Mouse (Mus musculus) liver, postnatal 0 days (tissue): Measurements from ENCODE around the gene Zfp653. TPM values are rescaled to one million over a fixed set of nuclear protein-coding genes. Genes with fewer than 3 reads are reported as not detected.

ENCODE experiments used
- ATAC-seq: fragments of 200-750 bp; cut with Nextera tagmentation; 2 replicates; pipeline ENCODE4 v1.8.0; 2017; ENCODE audit warnings: mild to moderate bottlenecking, moderate library complexity
- DNase-seq: peaks from one replicate; pipeline ENCODE4 v3.0.0-alpha.2; 2016
- H3K27ac ChIP-seq: fragments of 300-500 bp; sonication (generic); 2 replicates; pipeline ENCODE4 v1.5.1; 2014; ENCODE audit warnings: antibody characterized with exemption, moderate library complexity, mild to moderate bottlenecking, low read depth
- H3K27me3 ChIP-seq: fragments of 300-500 bp; sonication (generic); 2 replicates; pipeline ENCODE4 v1.6.1; 2014; ENCODE audit warnings: low read length, control low read depth, mixed read lengths; ENCODE audit not compliant: insufficient read depth
- H3K36me3 ChIP-seq: fragments of 300-500 bp; sonication (generic); replicated peaks from 2 replicates; pipeline ENCODE4 v1.6.1; 2014; ENCODE audit warnings: mild to moderate bottlenecking, control low read depth, low read length, moderate library complexity, mixed read lengths; ENCODE audit not compliant: insufficient read depth
- H3K4me1 ChIP-seq: fragments of 300-500 bp; sonication (generic); 2 replicates; pipeline ENCODE4 v1.6.1; 2014; ENCODE audit warnings: antibody characterized with exemption, mild to moderate bottlenecking, control low read depth; ENCODE audit not compliant: insufficient read depth
- H3K4me2 ChIP-seq: fragments of 300-500 bp; sonication (generic); 2 replicates; pipeline ENCODE4 v1.6.1; 2014; ENCODE audit warnings: low read depth, mild to moderate bottlenecking, low read length, moderate library complexity, mixed read lengths
- H3K4me3 ChIP-seq: fragments of 300-500 bp; sonication (generic); 2 replicates; pipeline ENCODE4 v1.5.1; 2014; ENCODE audit warnings: low read depth, low read length
- H3K9ac ChIP-seq: fragments of 300-500 bp; sonication (generic); replicated peaks from 2 replicates; pipeline ENCODE4 v1.6.1; 2014; ENCODE audit warnings: mild to moderate bottlenecking, moderate library complexity
- H3K9me3 ChIP-seq: fragments of 300-500 bp; sonication (generic); 2 replicates; pipeline ENCODE4 v1.6.1; 2016; ENCODE audit warnings: mild to moderate bottlenecking, control low read depth, low read length, mixed read lengths
- CTCF ChIP-seq: sonication (generic); IDR thresholded peaks from 2 replicates; pipeline ENCODE4 v1.5.1; 2016; ENCODE audit warnings: antibody characterized with exemption, low read depth
- EP300 ChIP-seq: IDR thresholded peaks from 2 replicates; pipeline ENCODE4 v1.6.1; 2016; ENCODE audit warnings: antibody characterized with exemption, low read depth, mild to moderate bottlenecking
- WGBS: fragments of 180-500 bp; shearing (Covaris S2); extraction: QIAGEN DNeasy Blood & Tissue Kit; methylation state at CpG from one replicate; pipeline ENCODE4 v1.1.7; 2014; ENCODE audit not compliant: insufficient replicate concordance; 5-methylcytosine and 5-hydroxymethylcytosine counted together
- polyA plus RNA-seq: library from polyadenylated mRNA; unstranded; fragments of >200 nt; fragmentation: Nextera tagmentation; extraction: Ambion mirVana; gene quantifications from 2 replicates; pipeline ENCODE4 v1.2.1, GENCODE M21; 2015

Zfp653 gene
- 2.6 and 3.1 TPM in 2 replicates for polyA plus RNA-seq

DNA sequence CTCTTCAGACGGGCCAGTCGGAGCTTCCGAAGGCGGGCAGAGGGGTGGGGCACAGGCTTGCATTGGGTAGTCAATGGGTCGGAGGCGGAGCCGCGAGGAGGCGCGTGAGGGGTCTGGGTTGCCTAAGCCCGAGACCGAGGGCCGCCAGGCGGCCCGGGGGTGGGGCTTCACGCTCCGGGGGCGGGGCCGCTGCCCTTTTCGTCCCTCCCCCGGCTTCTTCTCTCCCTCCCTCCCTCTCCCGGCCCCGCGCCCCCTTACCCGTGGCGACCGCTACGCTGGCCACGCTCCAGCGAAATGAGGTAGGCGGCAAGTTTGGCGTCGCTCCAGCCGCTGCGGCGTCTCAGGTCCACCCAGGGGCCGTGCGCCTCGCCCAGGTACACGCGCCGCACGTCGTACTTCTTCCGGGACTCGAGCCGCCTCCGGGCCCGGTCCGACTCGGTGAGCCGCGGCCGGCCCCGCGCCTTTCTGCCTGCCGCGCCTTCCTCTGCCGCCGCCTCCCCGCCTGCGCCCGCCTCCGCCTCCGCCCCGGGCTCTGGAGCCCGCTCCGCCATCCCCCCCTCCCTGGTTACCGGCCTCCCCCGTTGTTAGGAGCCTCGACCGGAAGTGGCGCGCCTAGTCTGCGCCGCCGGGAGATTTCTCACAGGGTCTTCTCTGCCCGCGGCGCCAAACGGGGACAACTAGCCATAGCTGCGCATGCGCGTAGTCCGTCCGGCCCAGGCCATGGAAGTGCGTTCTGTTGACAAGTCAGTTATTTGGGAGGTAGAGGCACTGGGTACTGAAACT is at the start of gene Zfp653, which contains the start of gene Gm49318:
TSS of gene Zfp653 (minus strand) at position 586 of the 783 bp plus-strand sequence.
TSS of gene Gm49318 (minus strand) at position 469 of the 783 bp plus-strand sequence.
- TF ChIP-seq EP300 (no peak), CTCF (peak; percentile 27; the same call in 1 of the 2 replicates)
- Histone ChIP-seq H3K4me2 (peak within 1 kb of the TSS; percentile 72), H3K4me3 (peak within 1 kb of the TSS; percentile 95), H3K36me3 (peaks cover 17% of the 10 kb centered on the region), H3K4me1 (peaks cover 13% of the 10 kb centered on the region), H3K27me3 (no peaks in the 10 kb centered on the region), H3K9me3 (no peaks in the 10 kb centered on the region), H3K27ac (peak within 1 kb of the TSS; percentile 95), H3K9ac (peak within 1 kb of the TSS; percentile 92)
- peak; percentile 92 for ATAC-seq
- DNase-seq = peak; percentile 97
- under 1% methylated on average over 68 of the region's 87 CpGs for WGBS

DNA sequence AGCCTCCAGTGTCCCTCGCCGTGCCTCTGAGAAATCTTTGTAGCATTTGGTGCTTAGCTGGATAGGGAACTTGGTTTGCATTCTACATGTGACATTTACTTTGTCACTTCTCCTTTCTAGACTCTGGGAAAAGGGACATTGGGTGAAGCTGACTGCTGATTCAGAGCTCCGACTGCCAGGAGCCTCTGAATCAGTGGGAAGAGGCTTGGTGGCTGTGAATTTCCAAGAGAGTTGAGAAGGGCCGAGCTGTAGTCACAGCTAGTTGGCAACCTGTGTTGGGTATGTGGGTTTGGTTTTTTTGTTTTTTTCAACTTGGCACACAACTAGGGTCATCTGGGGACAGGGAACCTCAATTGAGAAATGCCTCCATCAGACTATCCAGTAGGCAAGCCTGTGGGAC is 48.4 kb upstream of the Zfp653 start:
- Histone ChIP-seq H3K27ac (peak overlapping the region; percentile 19), H3K4me1 (peaks cover 63% of the 10 kb centered on the region), H3K4me3 (no peak overlapping the region), H3K27me3 (no peaks in the 10 kb centered on the region), H3K4me2 (no peak overlapping the region), H3K9ac (no peak overlapping the region), H3K36me3 (0 out of 2 replicates have a peak, but pooled peaks cover 2% of the 10 kb centered on the region), H3K9me3 (no peaks in the 10 kb centered on the region)
- WGBS = 71% methylated on average over 4 of the region's 4 CpGs
- ATAC-seq (no peak), DNase-seq (no peak)
- no peak for TF ChIP-seq CTCF
- TF ChIP-seq EP300 = no peak

GRCm38 (mm10) chr9:22117754-22118456 is 46.7 kb upstream of the Zfp653 start:
- H3K4me2 ChIP-seq = peak overlapping the region; percentile 97
- no peak overlapping the region for H3K9ac ChIP-seq
- H3K36me3 ChIP-seq = peaks cover 17% of the 10 kb centered on the region
- peaks cover 55% of the 10 kb centered on the region for H3K4me1 ChIP-seq
- H3K27ac ChIP-seq = peak overlapping the region; percentile 68
- H3K27me3 ChIP-seq = no peaks in the 10 kb centered on the region
- ATAC-seq (peak; percentile 18; the same call in 1 of the 2 replicates), DNase-seq (peak; percentile 78)
- H3K9me3 ChIP-seq = no peaks in the 10 kb centered on the region
- peak; percentile 93 for TF ChIP-seq CTCF
- no peak for TF ChIP-seq EP300
- H3K4me3 ChIP-seq = peak overlapping the region; percentile 86
- WGBS = 36% methylated on average over 10 of the region's 10 CpGs

DNA sequence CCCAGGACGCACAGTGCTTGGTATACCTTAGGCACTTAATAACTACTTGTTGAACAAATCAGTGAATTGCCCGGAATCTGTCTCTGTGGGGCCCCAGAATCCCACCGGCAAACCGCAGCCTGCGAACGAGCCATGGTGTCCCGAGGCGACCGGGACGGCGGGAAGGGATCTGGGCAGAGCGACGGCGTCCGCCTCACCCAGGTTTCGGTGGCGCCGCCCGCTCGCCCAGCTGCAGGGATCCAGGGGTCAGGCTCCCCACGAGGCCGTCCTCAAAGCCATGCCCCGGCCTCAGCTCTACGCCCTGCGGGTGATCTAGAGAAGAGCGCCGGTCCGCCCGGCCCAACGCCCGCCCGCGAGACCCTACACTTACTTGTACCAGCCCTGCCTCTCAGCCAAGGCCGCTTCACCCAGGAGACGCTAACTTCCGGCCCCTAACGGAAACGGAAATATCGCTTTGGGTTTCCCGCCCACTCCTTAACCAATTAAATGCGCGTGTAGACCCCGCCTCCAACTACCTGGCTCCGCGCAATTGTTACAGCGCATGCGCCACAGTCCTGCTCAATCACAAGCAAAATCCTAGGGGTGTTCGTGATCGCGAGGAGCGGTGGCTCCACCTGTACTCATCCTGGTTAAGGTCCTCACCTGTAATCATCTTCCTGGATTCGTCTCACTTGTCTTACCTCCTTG is 45.7 kb upstream of the Zfp653 start, which contains the start of gene Elof1:
TSS of gene Elof1 (minus strand) at position 433 of the 687 bp plus-strand sequence.
- peak within 1 kb of the TSS; percentile 97 for H3K4me2 ChIP-seq
- 1% methylated on average over 44 of the region's 52 CpGs for WGBS
- peaks cover 45% of the 10 kb centered on the region for H3K4me1 ChIP-seq
- H3K36me3 ChIP-seq = peaks cover 27% of the 10 kb centered on the region
- peak within 1 kb of the TSS; percentile 86 for H3K4me3 ChIP-seq
- no peaks in the 10 kb centered on the region for H3K27me3 ChIP-seq
- peak; percentile 94 for DNase-seq
- peak within 1 kb of the TSS; percentile 83 for H3K27ac ChIP-seq
- ATAC-seq = peak; percentile 93
- H3K9ac ChIP-seq = peak within 1 kb of the TSS; percentile 89
- H3K9me3 ChIP-seq = no peaks in the 10 kb centered on the region
- TF ChIP-seq EP300 (peak; percentile 40; the same call in 1 of the 2 replicates), CTCF (no peak)

- peak; percentile 61 for DNase-seq
- ATAC-seq = no peak
- Histone ChIP-seq H3K27me3 (no peaks in the 10 kb centered on the region), H3K4me1 (peaks cover 38% of the 10 kb centered on the region), H3K4me3 (peak overlapping the region; percentile 86), H3K9ac (peak overlapping the region; percentile 89), H3K27ac (peak overlapping the region; percentile 83; the same call in 1 of the 2 replicates), H3K36me3 (peaks cover 32% of the 10 kb centered on the region), H3K9me3 (no peaks in the 10 kb centered on the region), H3K4me2 (peak overlapping the region; percentile 97)
- no peak for TF ChIP-seq EP300
- TF ChIP-seq CTCF = no peak
- 22% methylated on average over 15 of the region's 15 CpGs for WGBS
Measured at GRCm38 (mm10) chr9:22116086-22116485, 44.9 kb upstream of the Zfp653 start.
